Mouse (Mus musculus) olfactory bulb, adult 2 months (tissue): ENCODE measurements around the gene Nkx3-2. TPM values are rescaled to one million over a fixed set of nuclear protein-coding genes. Genes with fewer than 3 reads are reported as not detected.

ENCODE experiments used
- H3K27ac ChIP-seq: fragments of 200-500 bp; 2 replicates; pipeline ENCODE4 v1.5.1; 2012; ENCODE audit warnings: low read depth, low read length; ENCODE audit not compliant: insufficient read depth
- H3K4me1 ChIP-seq: fragments of 200-500 bp; 2 replicates; pipeline ENCODE4 v1.6.1; 2012; ENCODE audit warnings: low read length; ENCODE audit not compliant: control insufficient read depth, insufficient read depth
- H3K4me3 ChIP-seq: fragments of 200-500 bp; 2 replicates; pipeline ENCODE4 v1.5.1; 2012; ENCODE audit warnings: mild to moderate bottlenecking, low read depth, low read length, moderate library complexity; ENCODE audit not compliant: insufficient read depth
- CTCF ChIP-seq: fragments of 200-500 bp; IDR thresholded peaks from 2 replicates; pipeline ENCODE4 v1.5.1; 2012; ENCODE audit warnings: low read depth, mild to moderate bottlenecking, low read length, moderate library complexity; ENCODE audit not compliant: insufficient read depth
- POLR2A ChIP-seq: fragments of 200-500 bp; IDR thresholded peaks from 2 replicates; pipeline ENCODE4 v1.6.1; 2012; ENCODE audit warnings: mild to moderate bottlenecking, low read depth, low read length, moderate library complexity; ENCODE audit not compliant: insufficient read depth
- WGBS: fragments of 180-500 bp; shearing (Covaris S2); methylation state at CpG from one replicate; pipeline ENCODE4 v1.1.7; 2018; 5-methylcytosine and 5-hydroxymethylcytosine counted together
- polyA plus RNA-seq: library from polyadenylated mRNA; stranded (reverse); fragments of >200 nt; gene quantifications from 2 replicates; pipeline ENCODE4 v1.2.4, GENCODE M21; 2012; ENCODE audit warnings: low replicate concordance; ENCODE audit not compliant: missing spikeins, insufficient read depth, insufficient read length

The Nkx3-2 gene
- polyA plus RNA-seq, 1 experiment: not detected

DNA sequence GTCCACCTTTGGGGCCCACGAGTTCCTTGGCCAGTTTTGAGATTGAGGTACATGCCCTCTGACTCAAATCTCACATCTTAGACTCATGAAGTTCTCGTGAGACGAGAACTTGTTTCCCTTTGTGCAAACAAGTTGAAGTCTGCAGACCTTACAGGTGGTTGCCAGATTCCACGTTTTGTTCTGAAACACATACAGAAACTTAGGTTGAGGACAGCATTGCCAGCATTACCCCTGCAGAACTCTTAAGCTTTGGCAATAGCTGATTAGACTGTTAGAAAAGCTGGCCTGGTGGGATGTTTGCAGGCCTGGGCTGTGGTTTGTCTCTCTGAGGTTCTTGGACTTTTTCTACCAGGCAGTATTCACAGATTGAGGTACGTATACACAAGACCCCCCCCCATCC lies 7.0 kb downstream of the Nkx3-2 start:
- TF ChIP-seq CTCF (no peak), POLR2A (no peak)
- Histone ChIP-seq H3K27ac (no peak overlapping the region), H3K4me1 (0 out of 2 replicates have a peak, but pooled peaks cover 5% of the 10 kb centered on the region), H3K4me3 (no peak overlapping the region)
- 20% methylated on average over 5 of the region's 5 CpGs for WGBS

DNA sequence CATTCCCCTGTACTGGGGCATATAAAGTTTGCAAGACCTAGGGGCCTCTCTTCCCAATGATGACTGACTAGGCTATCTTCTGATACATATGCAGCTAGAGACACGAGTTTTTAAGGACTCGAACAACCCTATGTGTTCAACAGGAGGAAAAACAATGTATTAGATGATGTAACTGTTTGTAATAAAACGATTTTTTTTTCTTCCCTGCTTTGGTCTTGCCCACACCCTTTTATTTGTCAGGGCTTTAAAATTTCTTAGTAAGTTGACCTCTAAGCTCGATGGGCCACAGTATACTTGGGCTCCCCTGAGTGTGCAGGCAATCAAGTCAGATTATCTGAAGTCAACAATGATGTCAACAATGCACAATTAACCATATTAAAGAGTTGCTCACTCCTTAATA lies 7.9 kb downstream of the Nkx3-2 start:
- Histone ChIP-seq H3K27ac (no peak overlapping the region), H3K4me1 (0 out of 2 replicates have a peak, but pooled peaks cover 5% of the 10 kb centered on the region), H3K4me3 (no peak overlapping the region)
- 11% methylated on average over 4 of the region's 4 CpGs for WGBS
- TF ChIP-seq POLR2A (no peak), CTCF (no peak)

DNA sequence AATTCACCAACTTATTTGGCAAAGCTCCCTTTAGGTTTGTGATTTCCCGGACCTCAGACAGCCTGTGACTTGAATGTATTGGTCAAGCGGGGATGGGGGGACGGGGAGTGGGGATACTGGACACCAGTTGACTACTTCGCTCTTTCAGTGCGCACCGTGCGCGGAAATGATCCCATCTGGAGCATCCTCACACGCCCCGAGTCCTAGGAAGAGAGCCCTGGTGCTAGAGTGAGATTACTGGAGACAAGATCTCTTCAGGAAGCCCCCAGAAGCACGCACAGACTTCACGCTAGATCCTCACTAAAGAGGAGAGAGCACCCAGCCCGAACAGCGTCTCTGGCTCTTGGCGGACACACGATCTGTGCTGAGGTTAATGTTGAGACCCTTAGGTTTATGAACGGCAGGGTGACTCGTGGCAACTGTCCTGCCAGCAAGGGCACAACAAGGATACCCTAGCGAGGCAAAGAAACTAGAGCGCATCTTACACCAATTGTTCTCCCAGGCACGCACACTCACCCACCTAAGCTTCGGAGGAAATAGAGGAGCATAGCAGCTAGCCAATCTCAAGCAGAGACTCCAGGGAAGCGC lies 8.8 kb downstream of the Nkx3-2 start:
- Histone ChIP-seq H3K4me1 (0 out of 2 replicates have a peak, but pooled peaks cover 5% of the 10 kb centered on the region), H3K4me3 (no peak overlapping the region), H3K27ac (no peak overlapping the region)
- 3% methylated on average over 23 of the region's 23 CpGs for WGBS
- TF ChIP-seq POLR2A: no peak
- TF ChIP-seq CTCF: no peak

DNA sequence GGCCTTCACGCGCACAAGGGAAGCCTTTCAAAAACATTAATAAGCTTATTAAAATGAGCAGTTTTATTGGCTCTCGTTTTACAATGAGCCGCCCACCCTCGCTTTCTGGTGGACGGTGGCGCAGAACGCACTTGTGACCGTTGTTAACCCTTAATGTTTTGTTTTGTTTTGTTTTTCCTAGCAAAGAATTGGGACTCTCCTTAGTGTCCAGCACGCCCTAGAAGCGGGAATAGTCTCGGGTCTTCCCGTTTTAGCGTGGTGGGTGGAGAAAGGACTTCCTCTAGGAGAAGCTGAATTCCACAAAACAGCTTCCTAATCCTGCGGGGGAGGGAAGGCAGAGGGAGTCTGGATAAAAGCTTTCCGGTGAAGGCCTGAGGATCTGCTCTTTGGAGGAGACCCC lies 9.5 kb downstream of the Nkx3-2 start:
- 4% methylated on average over 16 of the region's 16 CpGs for WGBS
- 0 out of 2 replicates have a peak, but pooled peaks cover 5% of the 10 kb centered on the region for H3K4me1 ChIP-seq
- TF ChIP-seq CTCF: no peak
- TF ChIP-seq POLR2A: no peak
- no peak overlapping the region for H3K4me3 ChIP-seq
- no peak overlapping the region for H3K27ac ChIP-seq

DNA sequence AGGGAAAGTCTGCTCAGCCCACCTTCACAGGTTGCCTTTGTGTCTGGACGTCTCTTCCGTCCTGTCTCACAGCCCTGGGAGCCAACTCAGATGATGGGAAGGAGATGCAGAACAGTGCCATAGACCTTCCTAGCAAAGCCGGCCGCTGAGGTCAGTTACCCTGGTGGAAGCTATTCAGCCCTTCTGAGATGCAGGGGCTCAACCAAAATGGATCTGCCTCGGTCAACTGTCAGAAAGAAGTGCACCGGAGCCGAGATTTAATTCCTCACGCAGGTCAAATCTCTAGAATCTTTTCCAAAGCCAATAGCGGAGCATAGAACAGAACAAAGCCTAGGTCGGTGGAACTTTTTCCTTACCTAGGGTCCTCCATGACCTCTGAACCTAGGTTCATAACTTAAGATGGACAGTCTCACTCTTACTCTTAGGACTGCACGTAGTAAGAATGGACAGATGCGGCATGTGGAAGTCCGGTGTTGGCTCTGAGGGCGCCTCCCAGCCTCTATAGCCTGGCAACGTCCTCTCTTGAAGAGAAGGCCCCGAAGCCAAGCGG lies 10.0 kb downstream of the Nkx3-2 start:
- 0 out of 2 replicates have a peak, but pooled peaks cover 5% of the 10 kb centered on the region for H3K4me1 ChIP-seq
- TF ChIP-seq CTCF: no peak
- TF ChIP-seq POLR2A: no peak
- 4% methylated on average over 17 of the region's 17 CpGs for WGBS

DNA sequence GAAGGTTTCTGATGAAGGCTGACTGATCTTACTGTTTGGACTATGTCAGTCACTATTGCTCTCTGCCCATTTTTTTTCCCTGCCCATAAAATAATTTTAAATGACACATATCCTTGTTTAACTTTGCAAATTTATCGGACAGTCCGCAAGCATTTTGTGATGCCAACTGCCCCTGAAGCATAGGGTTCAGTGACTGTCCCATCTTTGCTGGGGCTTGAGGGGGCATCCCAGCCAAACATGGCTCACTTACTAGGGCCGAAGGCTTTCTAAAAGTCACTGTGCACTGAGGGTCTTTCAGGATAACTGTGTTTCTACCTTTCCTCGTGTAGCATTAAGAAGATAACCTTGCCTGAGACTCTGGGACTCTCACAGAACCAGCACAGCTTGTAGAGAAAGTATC lies 11.6 kb downstream of the Nkx3-2 start:
- Histone ChIP-seq H3K4me3 (no peak overlapping the region), H3K4me1 (0 out of 2 replicates have a peak, but pooled peaks cover 5% of the 10 kb centered on the region), H3K27ac (no peak overlapping the region)
- 27% methylated on average over 4 of the region's 4 CpGs for WGBS
- TF ChIP-seq CTCF (no peak), POLR2A (no peak)

More for the DNA sequence above, 10.0 kb downstream of the Nkx3-2 start:
- no peak overlapping the region for H3K4me3 ChIP-seq
- H3K27ac ChIP-seq: no peak overlapping the region

DNA sequence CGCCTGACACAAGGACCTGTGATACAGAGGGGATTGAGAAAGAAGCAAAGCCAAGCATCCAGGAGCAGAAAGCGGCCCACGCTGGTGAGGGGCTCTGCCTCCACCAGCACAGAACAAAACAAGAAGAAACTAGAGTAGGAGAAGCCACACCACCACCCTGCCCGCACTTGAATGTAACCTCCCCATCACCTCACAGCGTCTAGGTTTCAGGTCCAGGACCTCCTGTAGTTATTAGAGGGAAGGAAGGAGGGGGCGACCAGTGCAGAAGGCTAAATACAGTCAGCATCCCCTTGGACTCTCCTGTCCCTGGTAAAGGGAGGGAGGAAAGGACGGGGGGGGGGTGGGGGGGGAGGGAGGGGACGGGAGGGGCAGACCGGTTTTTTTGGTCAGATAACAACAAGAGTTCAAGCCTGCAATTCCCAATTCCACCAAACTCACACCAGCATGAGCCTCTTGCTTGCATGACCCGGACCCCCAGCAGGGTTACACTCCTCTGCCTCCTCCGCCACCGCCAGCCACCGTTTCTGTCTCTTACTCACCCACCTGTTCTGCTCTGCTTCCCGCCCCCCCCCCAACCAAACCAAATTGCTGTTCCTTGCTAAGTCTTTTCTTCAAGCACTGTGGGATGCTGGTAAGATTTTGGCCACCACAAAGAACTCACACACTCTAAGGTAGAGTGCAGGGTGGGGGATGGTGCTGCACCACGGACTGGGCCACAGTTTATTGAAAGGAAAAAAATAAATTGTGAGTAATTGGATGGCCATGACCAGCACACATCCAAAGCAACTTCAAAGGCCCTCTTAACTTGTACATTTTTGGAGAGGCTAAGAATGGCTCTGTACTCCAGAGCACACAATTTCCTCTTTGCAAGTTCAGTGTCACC lies 19.2 kb downstream of the Nkx3-2 start:
- WGBS: 22% methylated on average over 14 of the region's 15 CpGs
- H3K4me1 ChIP-seq: no peaks in the 10 kb centered on the region
- H3K27ac ChIP-seq: no peak overlapping the region
- TF ChIP-seq CTCF (no peak), POLR2A (no peak)
- H3K4me3 ChIP-seq: no peak overlapping the region

DNA sequence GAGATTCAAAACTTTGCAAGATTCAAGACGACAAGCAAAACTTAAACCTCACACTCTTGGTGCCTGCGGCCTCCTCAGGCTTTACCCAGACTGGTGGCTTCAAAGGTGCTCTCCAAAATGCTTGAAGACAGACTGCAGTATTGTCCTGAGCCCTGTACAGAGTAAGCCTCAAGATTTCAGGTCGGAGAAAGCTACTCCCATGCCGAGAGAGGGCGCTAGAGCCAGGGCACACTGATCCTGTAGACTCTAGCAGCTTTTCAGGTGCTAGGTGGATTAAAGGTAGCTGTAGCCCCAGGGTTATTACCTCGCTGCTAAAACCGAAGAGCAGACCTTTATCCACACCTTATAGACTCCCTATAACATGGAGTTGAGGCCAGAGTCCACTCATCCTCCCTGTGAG lies 20.1 kb downstream of the Nkx3-2 start:
- H3K27ac ChIP-seq: no peak overlapping the region
- 29% methylated on average over 7 of the region's 7 CpGs for WGBS
- no peak for TF ChIP-seq POLR2A
- TF ChIP-seq CTCF: no peak
- H3K4me1 ChIP-seq: no peaks in the 10 kb centered on the region
- no peak overlapping the region for H3K4me3 ChIP-seq

DNA sequence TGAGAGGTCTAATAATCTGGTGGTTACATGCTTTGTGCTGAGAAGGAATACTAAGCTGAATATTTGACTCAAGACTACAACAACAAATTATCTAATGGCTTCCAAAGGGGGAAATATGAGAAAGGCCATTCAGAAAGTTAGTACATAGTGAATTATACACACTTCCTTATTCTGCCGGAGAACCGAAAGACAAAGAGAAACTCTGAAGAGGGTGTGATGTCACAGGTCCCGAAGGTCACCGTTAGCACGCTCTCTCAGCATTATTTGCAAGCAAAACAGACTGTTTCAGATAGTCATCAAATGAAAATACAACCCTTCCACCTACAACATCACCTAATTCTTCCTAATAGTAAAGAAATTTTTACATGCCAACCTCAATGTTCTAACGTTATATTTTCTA lies 25.5 kb downstream of the Nkx3-2 start:
- TF ChIP-seq CTCF (no peak), POLR2A (no peak)
- no peak overlapping the region for H3K27ac ChIP-seq
- H3K4me1 ChIP-seq: no peaks in the 10 kb centered on the region
- WGBS: 83% methylated on average over 6 of the region's 6 CpGs
- H3K4me3 ChIP-seq: no peak overlapping the region
